Mouse (Mus musculus) frontal cortex, postnatal 10 days (tissue): ENCODE results near the gene Stil.
A peak's percentile ranks its signal among the peaks of the same experiment; 100 is the strongest.
"Not testable (repeated sequence)": the region's sequence is repeated elsewhere in the genome, so short reads cannot be mapped to it uniquely, and the experiment has no call there.

Experiments used
- DNase-seq, 2 experiments: peaks; one replicate each; pipeline ENCODE4 v3.0.0; 2022; ENCODE audit warnings: low spot score in 2 of 2, mixed read lengths in 1 of 2

The Stil gene

GRCm38 (mm10) chr4:114999773-115000428 lies at the start of gene Stil:
Gene Stil (plus strand): TSS chr4:115000159.
- peak; percentile 94 to 96 for DNase-seq

GRCm38 (mm10) chr4:114953172-114953571 lies 46.8 kb upstream of the Stil start:
- no peak for DNase-seq

- no peak for DNase-seq
Measured at GRCm38 (mm10) chr4:114957403-114957802, 42.6 kb upstream of the Stil start.

GRCm38 (mm10) chr4:114958231-114958630 lies 41.7 kb upstream of the Stil start:
- DNase-seq, result no peak

GRCm38 (mm10) chr4:114958786-114959185 lies 41.2 kb upstream of the Stil start:
- DNase-seq, result no peak

- no peak for DNase-seq
Measured at GRCm38 (mm10) chr4:114959533-114959932, 40.4 kb upstream of the Stil start.

- not testable (repeated sequence) for DNase-seq
Measured at GRCm38 (mm10) chr4:114960881-114961280, 39.1 kb upstream of the Stil start.

GRCm38 (mm10) chr4:114970736-114971135 lies 29.2 kb upstream of the Stil start:
- DNase-seq, result no peak

- no peak for DNase-seq
Measured at GRCm38 (mm10) chr4:114973229-114973740, 26.7 kb upstream of the Stil start.

GRCm38 (mm10) chr4:114982619-114983018 lies 17.3 kb upstream of the Stil start:
- DNase-seq, result no peak

GRCm38 (mm10) chr4:114983020-114983419 lies 16.9 kb upstream of the Stil start:
- DNase-seq, result no peak

- no peak for DNase-seq
Measured at GRCm38 (mm10) chr4:114986211-114986590, 13.8 kb upstream of the Stil start.

GRCm38 (mm10) chr4:114986591-114987432 lies 13.1 kb upstream of the Stil start, which contains the start of gene Cmpk1:
Gene Cmpk1 (minus strand): TSS chr4:114987241.
- peak; percentile 71 to 83 for DNase-seq

GRCm38 (mm10) chr4:114994218-114994617 lies 5.7 kb upstream of the Stil start:
- no peak for DNase-seq

- DNase-seq, result no peak
Measured at GRCm38 (mm10) chr4:114997051-114997450, 2.9 kb upstream of the Stil start.

- DNase-seq, result no peak
Measured at GRCm38 (mm10) chr4:114999445-114999772, 550 bp upstream of the Stil start.

GRCm38 (mm10) chr4:115000429-115000795 lies 453 bp downstream of the Stil start:
- no peak for DNase-seq

GRCm38 (mm10) chr4:115014276-115014675 lies 14.3 kb downstream of the Stil start:
- DNase-seq, result no peak

GRCm38 (mm10) chr4:115019997-115020396 lies 20.0 kb downstream of the Stil start:
- no peak for DNase-seq

- DNase-seq, result no peak
Measured at GRCm38 (mm10) chr4:115035043-115035442, 35.1 kb downstream of the Stil start.

GRCm38 (mm10) chr4:115038242-115038641 lies 38.3 kb downstream of the Stil start:
- DNase-seq, result peak in 1 of 2 experiments; percentile 49

- DNase-seq, result no peak
Measured at GRCm38 (mm10) chr4:115045621-115046020, 45.7 kb downstream of the Stil start.

GRCm38 (mm10) chr4:115047750-115048149 lies 47.8 kb downstream of the Stil start:
- peak in 1 of 2 experiments; percentile 51 for DNase-seq
